Mouse (Mus musculus): Measurements from ENCODE around the gene Gm6268.

The Gm6268 gene

GRCm38 (mm10) chrX:36400980-36401379, at the start of gene Gm6268:
Gm6268 (plus strand) TSS chrX:36401280.
- DNase-seq (ENCODE audit: low read depth, low spot score) = no peak

GRCm38 (mm10) chrX:36352446-36352845, 48.6 kb upstream of the Gm6268 start:
- Histone ChIP-seq H3K36me3 (ENCODE audit: control insufficient read depth, insufficient read depth, low read length, poor library complexity, severe bottlenecking) (no peaks in the 10 kb centered on the region), H3K27me3 (ENCODE audit: control insufficient read depth, insufficient read depth, low read length, poor library complexity, severe bottlenecking) (no peaks in the 10 kb centered on the region)
- DNase-seq (ENCODE audit: low read depth, low spot score) = peak; percentile 22

More at GRCm38 (mm10) chrX:36400980-36401379, at the start of gene Gm6268:
- Histone ChIP-seq H3K27me3 (ENCODE audit: control insufficient read depth, insufficient read depth, low read length, poor library complexity, severe bottlenecking) (no peaks in the 10 kb centered on the region), H3K36me3 (ENCODE audit: control insufficient read depth, insufficient read depth, low read length, poor library complexity, severe bottlenecking) (no peaks in the 10 kb centered on the region)

GRCm38 (mm10) chrX:36385340-36385739, 15.7 kb upstream of the Gm6268 start:
- no peak for DNase-seq (ENCODE audit: low read depth, low spot score)
- no peaks in the 10 kb centered on the region for H3K36me3 ChIP-seq (ENCODE audit: control insufficient read depth, insufficient read depth, low read length, poor library complexity, severe bottlenecking)
- no peaks in the 10 kb centered on the region for H3K27me3 ChIP-seq (ENCODE audit: control insufficient read depth, insufficient read depth, low read length, poor library complexity, severe bottlenecking)

GRCm38 (mm10) chrX:36389971-36390370, 11.1 kb upstream of the Gm6268 start:
- DNase-seq (ENCODE audit: low read depth, low spot score) = no peak

GRCm38 (mm10) chrX:36390503-36390902, 10.6 kb upstream of the Gm6268 start:
- H3K36me3 ChIP-seq (ENCODE audit: control insufficient read depth, insufficient read depth, low read length, poor library complexity, severe bottlenecking) = no peaks in the 10 kb centered on the region
- DNase-seq (ENCODE audit: low read depth, low spot score) = no peak
- no peaks in the 10 kb centered on the region for H3K27me3 ChIP-seq (ENCODE audit: control insufficient read depth, insufficient read depth, low read length, poor library complexity, severe bottlenecking)

More at GRCm38 (mm10) chrX:36389971-36390370, 11.1 kb upstream of the Gm6268 start:
- H3K27me3 ChIP-seq (ENCODE audit: control insufficient read depth, insufficient read depth, low read length, poor library complexity, severe bottlenecking) = no peaks in the 10 kb centered on the region
- H3K36me3 ChIP-seq (ENCODE audit: control insufficient read depth, insufficient read depth, low read length, poor library complexity, severe bottlenecking) = no peaks in the 10 kb centered on the region

GRCm38 (mm10) chrX:36392672-36393071, 8.4 kb upstream of the Gm6268 start:
- no peak for DNase-seq (ENCODE audit: low read depth, low spot score)
- Histone ChIP-seq H3K36me3 (ENCODE audit: control insufficient read depth, insufficient read depth, low read length, poor library complexity, severe bottlenecking) (no peaks in the 10 kb centered on the region), H3K27me3 (ENCODE audit: control insufficient read depth, insufficient read depth, low read length, poor library complexity, severe bottlenecking) (no peaks in the 10 kb centered on the region)

- peak; percentile 1 for DNase-seq (ENCODE audit: low read depth, low spot score)
- Histone ChIP-seq H3K27me3 (ENCODE audit: control insufficient read depth, insufficient read depth, low read length, poor library complexity, severe bottlenecking) (no peaks in the 10 kb centered on the region), H3K36me3 (ENCODE audit: control insufficient read depth, insufficient read depth, low read length, poor library complexity, severe bottlenecking) (no peaks in the 10 kb centered on the region)
Observed at GRCm38 (mm10) chrX:36393279-36393678, 7.8 kb upstream of the Gm6268 start.

GRCm38 (mm10) chrX:36402316-36402715, 1.2 kb downstream of the Gm6268 start:
- peak; percentile 3 for DNase-seq (ENCODE audit: low read depth, low spot score)
- no peaks in the 10 kb centered on the region for H3K27me3 ChIP-seq (ENCODE audit: control insufficient read depth, insufficient read depth, low read length, poor library complexity, severe bottlenecking)
- no peaks in the 10 kb centered on the region for H3K36me3 ChIP-seq (ENCODE audit: control insufficient read depth, insufficient read depth, low read length, poor library complexity, severe bottlenecking)

GRCm38 (mm10) chrX:36419153-36419552, 18.1 kb downstream of the Gm6268 start:
- no peak for DNase-seq (ENCODE audit: low read depth, low spot score)
- H3K27me3 ChIP-seq (ENCODE audit: control insufficient read depth, insufficient read depth, low read length, poor library complexity, severe bottlenecking) = no peaks in the 10 kb centered on the region
- H3K36me3 ChIP-seq (ENCODE audit: control insufficient read depth, insufficient read depth, low read length, poor library complexity, severe bottlenecking) = no peaks in the 10 kb centered on the region

- no peak for DNase-seq (ENCODE audit: low read depth, low spot score)
- H3K27me3 ChIP-seq (ENCODE audit: control insufficient read depth, insufficient read depth, low read length, poor library complexity, severe bottlenecking) = no peaks in the 10 kb centered on the region
- H3K36me3 ChIP-seq (ENCODE audit: control insufficient read depth, insufficient read depth, low read length, poor library complexity, severe bottlenecking) = no peaks in the 10 kb centered on the region
Observed at GRCm38 (mm10) chrX:36434993-36435392, 33.9 kb downstream of the Gm6268 start.

- no peak for DNase-seq (ENCODE audit: low read depth, low spot score)
- Histone ChIP-seq H3K36me3 (ENCODE audit: control insufficient read depth, insufficient read depth, low read length, poor library complexity, severe bottlenecking) (no peaks in the 10 kb centered on the region), H3K27me3 (ENCODE audit: control insufficient read depth, insufficient read depth, low read length, poor library complexity, severe bottlenecking) (no peaks in the 10 kb centered on the region)
Observed at GRCm38 (mm10) chrX:36437932-36438331, 36.9 kb downstream of the Gm6268 start.

Data from splenic B cell, adult 2 months (primary cell).